Mouse (Mus musculus) lung, postnatal 14 days (tissue): ENCODE measurements at regions not wholly inside any gene's neighbourhood (a gene's known extent, or its start where the extent isn't known, plus 50 kb on each side); places are given as distances from the start of the nearest gene placed in this dataset.
A peak's percentile ranks its signal among the peaks of the same experiment; 100 is the strongest.

ENCODE experiments used
- DNase-seq: peaks from one replicate; pipeline ENCODE4 v3.0.0; 2021

- no peak for DNase-seq
Observed at GRCm38 (mm10) chr15:87290987-87291529, 253.0 kb upstream of the Fam19a5 start.

GRCm38 (mm10) chr15:87319896-87320295 lies 224.2 kb upstream of the Fam19a5 start:
- no peak for DNase-seq

GRCm38 (mm10) chr15:87321067-87321985 lies 222.8 kb upstream of the Fam19a5 start:
- no peak for DNase-seq

GRCm38 (mm10) chr15:87325389-87325788 lies 218.7 kb upstream of the Fam19a5 start:
- no peak for DNase-seq

GRCm38 (mm10) chr15:87326281-87326680 lies 217.8 kb upstream of the Fam19a5 start:
- DNase-seq, result no peak

GRCm38 (mm10) chr15:87332441-87332840 lies 211.7 kb upstream of the Fam19a5 start:
- DNase-seq, result no peak

- DNase-seq, result no peak
Observed at GRCm38 (mm10) chr15:87333527-87333926, 210.6 kb upstream of the Fam19a5 start.

- no peak for DNase-seq
Observed at GRCm38 (mm10) chr15:87334430-87334829, 209.7 kb upstream of the Fam19a5 start.

- DNase-seq, result no peak
Observed at GRCm38 (mm10) chr15:87335324-87335723, 208.8 kb upstream of the Fam19a5 start.

GRCm38 (mm10) chr15:87335737-87336136 lies 208.4 kb upstream of the Fam19a5 start:
- no peak for DNase-seq

GRCm38 (mm10) chr15:87339904-87340303 lies 204.2 kb upstream of the Fam19a5 start:
- DNase-seq, result peak; percentile 3

- no peak for DNase-seq
Observed at GRCm38 (mm10) chr15:87342656-87343055, 201.4 kb upstream of the Fam19a5 start.

GRCm38 (mm10) chr15:87345826-87346225 lies 198.3 kb upstream of the Fam19a5 start:
- no peak for DNase-seq

- no peak for DNase-seq
Observed at GRCm38 (mm10) chr15:87349533-87350247, 194.4 kb upstream of the Fam19a5 start.

GRCm38 (mm10) chr15:87352812-87353211 lies 191.3 kb upstream of the Fam19a5 start:
- no peak for DNase-seq

- peak; percentile 45 for DNase-seq
Observed at GRCm38 (mm10) chr15:87353886-87354285, 190.2 kb upstream of the Fam19a5 start.

GRCm38 (mm10) chr15:87360457-87360856 lies 183.6 kb upstream of the Fam19a5 start:
- DNase-seq, result no peak

- peak; percentile 16 for DNase-seq
Observed at GRCm38 (mm10) chr15:87365712-87366361, 178.3 kb upstream of the Fam19a5 start.

- no peak for DNase-seq
Observed at GRCm38 (mm10) chr15:87367381-87367780, 176.7 kb upstream of the Fam19a5 start.

- no peak for DNase-seq
Observed at GRCm38 (mm10) chr15:87369381-87369780, 174.7 kb upstream of the Fam19a5 start.

GRCm38 (mm10) chr15:87369836-87370235 lies 174.3 kb upstream of the Fam19a5 start:
- DNase-seq, result no peak

- peak; percentile 5 for DNase-seq
Observed at GRCm38 (mm10) chr15:87370761-87371160, 173.3 kb upstream of the Fam19a5 start.

GRCm38 (mm10) chr15:87374670-87375069 lies 169.4 kb upstream of the Fam19a5 start:
- no peak for DNase-seq
